Mouse (Mus musculus): ENCODE data around the gene Rab44.

- no peak for TF ChIP-seq CTCF (IDR thresholded peaks at IDR 0.05; ENCODE audit: low read depth)
- no peak for TF ChIP-seq EP300 (IDR thresholded peaks at IDR 0.05; ENCODE audit: low read depth)
Measured at GRCm38 (mm10) chr17:29179917-29180316, 66.0 kb downstream of the Rab44 start.
